Comparison of ENCODE assay signal across 8 mouse cellular contexts in genomic region chr17:53678716-53679115, GRCm38 (mm10). TPM values are rescaled to one million over a fixed set of nuclear protein-coding genes. Genes with fewer than 3 reads are reported as not detected.
DNase-seq lines count a peak whose midpoint lies in the region; ATAC-seq and TF ChIP-seq lines count a peak whose summit lies in the region.

No protein-coding gene starts in this region.

- H3K36me3 ChIP-seq in limb, embryonic 14.5 days (ENCODE audit: control insufficient read depth, insufficient read depth, low read length): peaks cover 66% of the 10 kb centered on the region
- peaks cover 90% of the 10 kb centered on the region for H3K36me3 ChIP-seq in limb, embryonic 10.5 days
- H3K36me3 ChIP-seq in hindbrain, embryonic 16.5 days (ENCODE audit: control insufficient read depth, insufficient read depth, low read length): no peaks in the 10 kb centered on the region; the same call in 1 of the 2 replicates
- H3K36me3 ChIP-seq in neural tube, embryonic 13.5 days: peaks cover 6% of the 10 kb centered on the region

- ATAC-seq in limb, embryonic 14.5 days (ENCODE audit: low FRiP score, low read depth): no peak; the same call in 1 of the 2 replicates
- peak; percentile 95 for ATAC-seq in hindbrain, embryonic 16.5 days
- ATAC-seq in neural tube, embryonic 13.5 days (ENCODE audit: low read depth): peak; percentile 67

- no peaks in the 10 kb centered on the region for H3K27me3 ChIP-seq in limb, embryonic 14.5 days (ENCODE audit: control insufficient read depth, insufficient read depth, low read length)
- no peaks in the 10 kb centered on the region for H3K27me3 ChIP-seq in limb, embryonic 10.5 days (ENCODE audit: low read depth, poor library complexity, severe bottlenecking)
- H3K27me3 ChIP-seq in cerebellum, adult 2 months (ENCODE audit: control insufficient read depth, insufficient read depth, low read length): no peaks in the 10 kb centered on the region
- H3K27me3 ChIP-seq in hindbrain, embryonic 16.5 days (replicated peaks; ENCODE audit: control insufficient read depth, insufficient read depth, low read length): no peaks in the 10 kb centered on the region
- no peaks in the 10 kb centered on the region for H3K27me3 ChIP-seq in neural tube, embryonic 13.5 days

- peak; percentile 2 for DNase-seq in limb, embryonic 14.5 days (ENCODE audit: low spot score)
- DNase-seq in limb, embryonic 10.5 days (ENCODE audit: low spot score): no peak
- peak; percentile 75 to 91 for DNase-seq in cerebellum, adult 2 months
- DNase-seq in left cerebral cortex, adult 8-10 months (ENCODE audit: low spot score in 2 of 2): peak; percentile 7 to 54
- DNase-seq in B cell, adult 2 months: no peak
- DNase-seq in thymus, adult 18-20 months: no peak

- no peak overlapping the region for H3K9ac ChIP-seq in limb, embryonic 14.5 days (ENCODE audit: low read depth, low read length, severe bottlenecking)
- H3K9ac ChIP-seq in hindbrain, embryonic 16.5 days (ENCODE audit: low read depth, low read length): no peak overlapping the region
- no peak overlapping the region; the same call in 1 of the 2 replicates for H3K9ac ChIP-seq in neural tube, embryonic 13.5 days

- WGBS in limb, embryonic 14.5 days: 83% methylated on average over 8 of the region's 8 CpGs
- 88% methylated on average over 8 of the region's 8 CpGs for WGBS in limb, embryonic 10.5 days
- 9% methylated on average over 8 of the region's 8 CpGs for WGBS in cerebellum, adult 2 months
- 66% methylated on average over 8 of the region's 8 CpGs for WGBS in hindbrain, embryonic 16.5 days
- 77% methylated on average over 8 of the region's 8 CpGs for WGBS in neural tube, embryonic 13.5 days

- peak; percentile 77 for TF ChIP-seq CTCF in cerebellum, adult 2 months (IDR thresholded peaks at IDR 0.05; ENCODE audit: borderline replicate concordance, insufficient read depth, low read depth, low read length)

- H3K27ac ChIP-seq in limb, embryonic 14.5 days (replicated peaks; ENCODE audit: low read depth, low read length): no peak overlapping the region
- H3K27ac ChIP-seq in limb, embryonic 10.5 days: no peak overlapping the region
- H3K27ac ChIP-seq in cerebellum, adult 2 months (ENCODE audit: insufficient read depth, low read length): peak overlapping the region; percentile 86
- no peak overlapping the region for H3K27ac ChIP-seq in hindbrain, embryonic 16.5 days (ENCODE audit: low read depth, low read length)
- H3K27ac ChIP-seq in neural tube, embryonic 13.5 days (replicated peaks): 0 out of 2 replicates have a peak overlapping the region, but pooled peaks have one; percentile 46

- no peak overlapping the region for H3K4me2 ChIP-seq in limb, embryonic 14.5 days (replicated peaks; ENCODE audit: low read depth, low read length, severe bottlenecking)
- H3K4me2 ChIP-seq in hindbrain, embryonic 16.5 days (ENCODE audit: low read length): no peak overlapping the region
- H3K4me2 ChIP-seq in neural tube, embryonic 13.5 days: no peak overlapping the region

- no peak for TF ChIP-seq POLR2A in limb, embryonic 14.5 days (IDR thresholded peaks at IDR 0.05; ENCODE audit: borderline replicate concordance, extremely low read depth, insufficient read depth, insufficient read length)
- peak; percentile 38; the same call in 1 of the 2 replicates for TF ChIP-seq POLR2A in cerebellum, adult 2 months (IDR thresholded peaks at IDR 0.05; ENCODE audit: borderline replicate concordance, insufficient read depth, low read length)

- no peak overlapping the region for H3K4me3 ChIP-seq in limb, embryonic 14.5 days (replicated peaks; ENCODE audit: low read length)
- no peak overlapping the region for H3K4me3 ChIP-seq in limb, embryonic 10.5 days
- no peak overlapping the region for H3K4me3 ChIP-seq in cerebellum, adult 2 months (replicated peaks; ENCODE audit: insufficient read depth, low read depth, low read length)
- no peak overlapping the region for H3K4me3 ChIP-seq in hindbrain, embryonic 16.5 days (ENCODE audit: low read length)
- no peak overlapping the region for H3K4me3 ChIP-seq in neural tube, embryonic 13.5 days

- H3K9me3 ChIP-seq in limb, embryonic 14.5 days (ENCODE audit: control insufficient read depth, low read length): no peaks in the 10 kb centered on the region
- no peaks in the 10 kb centered on the region for H3K9me3 ChIP-seq in limb, embryonic 10.5 days (replicated peaks)
- no peaks in the 10 kb centered on the region for H3K9me3 ChIP-seq in hindbrain, embryonic 16.5 days (ENCODE audit: control insufficient read depth, low read length)
- H3K9me3 ChIP-seq in neural tube, embryonic 13.5 days: no peaks in the 10 kb centered on the region

- H3K4me1 ChIP-seq in limb, embryonic 14.5 days (ENCODE audit: control insufficient read depth, insufficient read depth, low read length): no peaks in the 10 kb centered on the region
- H3K4me1 ChIP-seq in limb, embryonic 10.5 days: no peaks in the 10 kb centered on the region
- peaks cover 4% of the 10 kb centered on the region; the same call in 1 of the 2 replicates for H3K4me1 ChIP-seq in cerebellum, adult 2 months (ENCODE audit: control insufficient read depth, insufficient read depth, low read length)
- H3K4me1 ChIP-seq in hindbrain, embryonic 16.5 days (ENCODE audit: control insufficient read depth, insufficient read depth, low read depth, low read length): no peaks in the 10 kb centered on the region
- no peaks in the 10 kb centered on the region for H3K4me1 ChIP-seq in neural tube, embryonic 13.5 days (replicated peaks)

RNA-seq across cellular contexts. Expression of gene Sgo1, which starts 10.4 kb away (rescaled TPM):
- 12.1 and 16.0 TPM in 2 replicates for polyA plus RNA-seq in limb, embryonic 14.5 days (2012; rRNA removed)
- 25.7 and 27.3 TPM in 2 replicates for polyA plus RNA-seq in limb, embryonic 14.5 days (2014; fragmentation: Nextera tagmentation; extraction: Ambion mirVana)
- polyA plus RNA-seq in limb, embryonic 10.5 days (2016; fragmentation: Nextera tagmentation; extraction: Ambion mirVana): 45.1 and 46.0 TPM in 2 replicates
- 0.16 and 0.19 TPM in 2 replicates for polyA plus RNA-seq in cerebellum, adult 2 months (2012; rRNA removed)
- 5.8 and 6.4 TPM in 2 replicates for polyA plus RNA-seq in hindbrain, embryonic 16.5 days (2015; fragmentation: Nextera tagmentation; extraction: Ambion mirVana)
- total RNA-seq in left cerebral cortex, adult 8-10 months (2022): under 1 TPM; 0.11 to 0.19 (median 0.15) TPM
- polyA plus RNA-seq in neural tube, embryonic 13.5 days (2015; fragmentation: Nextera tagmentation; extraction: Ambion mirVana): 8.2 and 9.1 TPM in 2 replicates

Comparison
In these comparisons a context has a peak if more than half of its experiments do, and no peak if none do; other contexts are left out.
1. DNase-seq: peak in limb, embryonic 14.5 days (single experiment), cerebellum, adult 2 months (2 of 2) and left cerebral cortex, adult 8-10 months (2 of 2); none in limb, embryonic 10.5 days (single experiment), B cell, adult 2 months (0 of 2) and thymus, adult 18-20 months (0 of 2).
2. H3K27ac ChIP-seq: peak in cerebellum, adult 2 months (single experiment) and neural tube, embryonic 13.5 days (single experiment); none in limb, embryonic 14.5 days (single experiment), limb, embryonic 10.5 days (single experiment) and hindbrain, embryonic 16.5 days (single experiment).